Mouse (Mus musculus): ENCODE measurements around the gene Slc16a3.

Slc16a3 gene

DNA sequence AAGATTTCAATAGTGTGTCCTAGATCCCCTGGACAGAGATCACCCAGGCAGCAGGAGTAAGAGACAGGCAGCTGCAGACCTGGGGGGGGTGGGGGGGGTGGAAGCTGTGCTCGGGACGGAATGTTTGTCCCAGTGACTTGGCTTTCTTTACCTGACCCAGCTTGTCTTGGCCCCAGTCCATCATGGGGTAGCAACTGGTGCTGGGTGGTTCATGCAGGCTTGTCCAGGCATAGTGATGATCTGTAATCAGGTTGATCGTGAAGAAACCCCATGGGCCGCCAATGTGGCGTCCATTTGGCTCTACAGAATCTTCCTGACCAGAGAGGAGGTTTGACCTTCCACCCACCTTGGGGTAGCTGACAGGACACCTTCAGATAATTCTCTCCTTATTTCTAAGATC lies 2.4 kb upstream of the Slc16a3 start:
- ATAC-seq (ENCODE audit: insufficient number of reproducible peaks, low FRiP score, low TSS enrichment): no peak

DNA sequence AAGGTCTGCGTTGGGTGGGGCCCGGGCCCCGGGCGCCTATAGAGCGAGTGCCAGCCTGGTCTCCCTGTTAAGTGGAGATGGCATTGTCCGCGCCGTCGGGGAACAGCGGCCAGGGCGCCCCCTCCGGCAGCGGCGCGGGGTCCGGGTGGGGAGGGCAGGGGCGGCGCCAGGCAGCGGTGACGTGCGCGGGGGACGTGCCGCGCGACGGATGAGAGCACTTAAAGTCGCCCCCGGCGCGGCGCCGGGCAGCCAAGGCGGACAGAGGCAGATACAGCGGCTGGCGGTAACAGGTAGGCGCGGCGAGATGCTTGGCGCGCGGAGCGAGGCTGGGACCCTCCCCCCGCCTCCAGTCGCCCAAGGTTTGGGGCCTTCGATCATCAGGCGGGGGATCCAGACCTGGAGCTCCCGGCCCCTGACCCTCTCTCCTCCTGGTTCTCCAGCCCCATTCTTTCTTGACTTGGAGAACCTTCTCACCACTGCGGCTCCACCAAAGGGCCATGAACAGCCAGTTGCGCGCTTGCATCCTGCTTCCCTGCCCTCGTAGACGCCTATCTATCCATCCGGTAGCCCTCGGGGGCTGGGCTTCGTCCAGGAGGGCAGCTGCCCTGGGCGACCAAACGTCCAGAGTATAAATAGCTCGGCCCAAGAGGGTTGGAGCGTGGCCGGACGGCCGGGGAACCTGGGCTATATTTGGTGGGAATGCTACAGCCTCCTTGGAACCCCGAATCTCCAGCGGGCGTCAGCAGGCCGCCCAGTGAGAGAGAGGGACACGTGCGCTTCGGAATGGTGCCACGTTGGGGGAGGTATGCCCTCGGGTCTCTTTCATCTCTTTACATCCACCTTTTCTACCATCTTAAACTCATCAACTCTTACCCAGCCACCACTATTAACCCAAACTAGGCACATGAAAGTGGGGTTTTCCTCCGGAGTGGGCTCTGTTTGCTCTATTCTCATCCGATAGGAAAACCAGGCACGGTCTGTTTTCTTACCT lies 876 bp downstream of the Slc16a3 start:
- ATAC-seq (ENCODE audit: insufficient number of reproducible peaks, low FRiP score, low TSS enrichment): no peak

DNA sequence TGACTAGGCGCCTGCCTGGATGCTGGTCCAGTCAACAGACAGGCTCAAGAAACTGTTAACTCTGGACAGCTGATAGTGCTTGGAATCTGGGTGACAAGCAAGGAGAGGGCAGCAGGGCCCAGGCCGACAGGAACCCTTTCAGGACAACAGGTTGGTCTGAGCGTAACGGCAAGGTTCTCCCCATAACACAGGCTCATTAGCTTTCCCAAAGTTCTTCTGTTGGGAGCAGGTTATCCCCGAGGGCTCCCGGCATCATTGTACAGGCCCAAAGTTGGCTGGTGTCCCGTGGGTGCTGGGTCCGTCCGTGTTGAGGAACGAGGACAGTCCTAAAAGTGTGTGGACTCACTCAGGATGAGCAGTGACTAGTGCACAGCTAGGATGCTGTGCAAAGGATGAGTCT lies 1.6 kb downstream of the Slc16a3 start:
- ATAC-seq (ENCODE audit: insufficient number of reproducible peaks, low FRiP score, low TSS enrichment): no peak

DNA sequence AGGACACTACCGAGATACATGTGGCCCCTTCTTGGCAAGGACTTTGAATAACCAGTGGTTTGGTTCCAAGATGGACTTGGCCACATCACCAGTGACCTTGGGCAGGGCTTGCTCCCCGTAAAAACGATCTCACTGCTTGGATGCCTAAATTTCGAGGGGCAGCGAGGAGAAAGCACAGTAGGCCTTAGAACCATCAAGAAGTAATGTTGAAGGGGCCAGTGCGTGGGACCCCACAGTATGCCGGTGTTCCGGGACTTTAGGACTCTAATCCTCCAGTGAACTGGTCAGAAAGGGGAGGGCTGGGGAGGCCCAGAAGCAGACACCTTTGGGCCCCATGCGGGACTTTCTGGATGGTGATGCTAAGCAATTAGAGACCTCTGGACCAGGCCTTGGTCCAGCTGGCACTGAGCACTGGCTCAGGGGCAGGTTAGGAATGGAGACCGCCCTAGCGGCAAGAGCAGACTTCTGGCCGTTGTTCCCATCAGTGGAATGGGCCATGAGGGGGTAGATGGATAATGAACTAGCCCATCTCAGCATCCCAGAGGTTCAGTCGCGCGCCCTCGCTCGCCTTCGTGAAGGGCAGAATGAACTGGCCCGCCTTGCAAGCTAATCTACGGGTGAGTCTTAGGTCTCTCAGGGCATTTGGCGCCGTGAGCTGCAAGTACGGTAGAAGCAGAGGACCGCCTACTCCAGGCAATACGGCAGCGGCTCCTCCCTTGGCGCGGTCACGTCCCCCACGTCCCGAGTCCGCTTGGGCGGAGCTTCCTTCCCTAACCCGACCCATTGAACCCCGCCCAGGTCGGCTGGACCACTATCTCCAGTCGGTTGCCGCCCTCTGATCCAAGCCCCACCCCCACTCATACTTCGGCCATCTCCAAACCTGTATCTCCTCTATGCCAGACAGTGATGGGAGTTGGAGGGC lies 2.3 kb downstream of the Slc16a3 start:
- peak; percentile 77 for ATAC-seq (ENCODE audit: insufficient number of reproducible peaks, low FRiP score, low TSS enrichment)

DNA sequence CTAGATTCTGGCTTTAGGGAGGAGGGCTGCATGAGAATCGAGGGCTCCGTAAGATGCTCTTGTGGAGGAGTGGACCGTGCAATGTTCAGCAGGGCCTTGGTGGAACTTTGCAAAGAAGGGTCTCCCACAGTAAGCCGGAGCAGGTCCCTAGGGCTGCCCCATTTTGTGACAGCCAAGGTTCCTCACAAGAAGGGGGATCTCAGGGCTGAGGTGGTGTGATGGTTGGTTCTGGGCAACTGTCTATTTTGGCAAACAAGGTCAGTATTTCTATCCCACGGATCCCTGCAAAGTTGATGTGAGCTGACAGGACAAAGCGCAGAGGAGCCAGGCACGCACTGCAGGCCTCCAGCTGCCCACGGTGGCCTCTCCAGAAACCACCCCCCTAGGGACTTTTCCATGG lies 3.0 kb downstream of the Slc16a3 start:
- ATAC-seq (ENCODE audit: insufficient number of reproducible peaks, low FRiP score, low TSS enrichment): no peak

DNA sequence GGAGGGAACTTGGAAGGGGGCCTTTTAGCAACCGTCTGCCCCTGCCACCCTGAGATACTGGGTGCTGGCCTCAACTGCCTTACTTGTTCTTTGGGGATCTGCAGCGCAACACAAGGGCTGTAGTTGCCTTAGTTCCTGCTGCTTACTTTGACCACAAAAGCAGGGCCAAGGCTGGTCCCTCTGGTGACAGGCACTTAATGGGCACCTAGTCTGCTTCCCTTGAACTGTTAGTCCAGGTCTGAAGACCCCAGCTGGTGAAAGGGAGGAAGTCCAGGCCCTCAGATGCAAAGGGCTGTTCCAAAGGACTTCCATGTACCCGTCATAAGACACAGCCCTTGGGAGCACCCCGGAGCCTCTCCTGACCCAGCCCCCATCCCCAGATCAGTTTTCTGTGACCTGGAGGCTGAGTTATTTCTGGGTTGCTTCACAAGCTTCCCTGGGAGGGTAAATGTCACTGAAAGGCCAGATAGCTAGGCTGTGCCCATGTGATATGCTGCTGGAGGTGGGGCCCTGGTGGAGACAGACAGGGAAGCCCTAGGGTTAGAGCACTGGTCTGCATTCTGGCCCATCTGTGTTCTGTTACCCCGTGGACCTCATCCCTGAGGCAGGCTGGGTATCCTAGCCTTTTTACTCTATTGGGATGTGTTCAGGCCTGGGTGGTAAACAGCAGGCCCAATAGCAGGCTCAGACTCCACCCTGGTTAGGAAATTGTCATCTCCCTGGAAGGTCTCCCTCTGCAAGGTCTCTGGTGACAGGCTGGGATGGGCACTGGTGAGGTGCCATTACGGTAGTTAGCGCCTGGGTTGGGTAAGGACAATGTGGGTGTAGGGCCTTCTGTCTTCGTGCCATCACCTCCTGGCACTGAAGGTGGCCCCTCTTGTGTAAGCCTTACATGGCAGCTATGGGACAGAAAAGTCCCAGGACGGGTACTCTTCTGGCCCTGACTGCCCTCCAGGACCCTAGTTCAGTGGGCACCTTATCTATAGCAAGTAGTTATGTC lies 3.8 kb downstream of the Slc16a3 start:
- no peak for ATAC-seq (ENCODE audit: insufficient number of reproducible peaks, low FRiP score, low TSS enrichment)

DNA sequence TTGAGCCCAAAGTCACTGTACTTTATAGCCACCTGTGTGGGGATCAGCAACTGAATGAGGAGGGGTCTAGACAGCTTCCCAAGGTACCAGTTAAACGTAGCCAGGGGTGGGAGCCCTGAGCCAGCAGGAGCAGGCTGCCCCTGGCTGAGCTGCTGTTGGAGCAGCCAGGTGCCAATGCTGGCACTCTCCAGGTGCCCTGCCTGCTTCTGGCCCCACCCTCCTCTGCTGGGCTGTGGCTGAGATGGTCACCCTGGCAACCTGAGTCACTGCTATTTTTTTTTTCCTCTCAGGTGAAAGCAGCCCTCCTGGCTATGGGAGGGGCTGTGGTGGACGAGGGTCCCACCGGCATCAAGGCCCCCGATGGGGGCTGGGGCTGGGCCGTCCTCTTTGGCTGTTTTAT lies 6.7 kb downstream of the Slc16a3 start:
- no peak for ATAC-seq (ENCODE audit: insufficient number of reproducible peaks, low FRiP score, low TSS enrichment)

DNA sequence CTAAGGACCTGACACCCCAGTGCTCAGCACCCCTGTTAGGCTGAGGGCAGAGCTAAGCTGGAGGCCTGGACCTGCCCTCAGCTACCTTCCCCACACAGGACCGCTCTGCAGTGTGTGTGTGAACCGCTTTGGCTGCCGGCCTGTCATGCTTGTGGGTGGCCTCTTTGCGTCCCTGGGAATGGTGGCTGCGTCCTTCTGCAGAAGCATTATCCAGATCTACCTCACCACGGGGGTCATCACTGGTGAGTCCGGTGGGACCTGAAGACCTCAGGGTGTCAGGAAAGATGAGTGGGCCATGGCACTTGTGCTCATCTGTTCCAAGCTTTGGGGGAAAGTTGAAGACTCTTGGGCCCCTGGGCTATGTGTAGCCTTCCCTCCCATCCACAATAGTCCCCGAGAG lies 7.4 kb downstream of the Slc16a3 start:
- ATAC-seq (ENCODE audit: insufficient number of reproducible peaks, low FRiP score, low TSS enrichment): no peak

DNA sequence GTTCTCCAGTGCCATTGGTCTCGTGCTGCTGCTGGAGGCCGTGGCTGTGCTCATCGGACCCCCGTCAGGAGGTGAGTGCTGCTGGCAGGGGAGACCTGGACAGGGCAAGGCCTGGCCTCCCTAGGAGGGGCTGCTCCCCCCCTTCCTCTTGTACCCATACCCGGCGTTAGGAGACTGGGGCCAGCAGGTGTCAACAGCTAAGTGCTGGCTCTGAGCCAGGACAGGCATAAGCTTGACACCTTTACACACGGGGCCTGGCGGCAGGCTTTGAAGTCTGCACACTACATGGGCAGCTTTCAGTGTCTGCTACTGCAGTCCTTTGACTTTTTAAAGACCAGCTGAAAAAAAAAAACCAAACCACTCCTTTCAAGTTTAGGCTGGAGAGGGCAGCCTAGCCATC lies 8.8 kb downstream of the Slc16a3 start:
- ATAC-seq (ENCODE audit: insufficient number of reproducible peaks, low FRiP score, low TSS enrichment): no peak

DNA sequence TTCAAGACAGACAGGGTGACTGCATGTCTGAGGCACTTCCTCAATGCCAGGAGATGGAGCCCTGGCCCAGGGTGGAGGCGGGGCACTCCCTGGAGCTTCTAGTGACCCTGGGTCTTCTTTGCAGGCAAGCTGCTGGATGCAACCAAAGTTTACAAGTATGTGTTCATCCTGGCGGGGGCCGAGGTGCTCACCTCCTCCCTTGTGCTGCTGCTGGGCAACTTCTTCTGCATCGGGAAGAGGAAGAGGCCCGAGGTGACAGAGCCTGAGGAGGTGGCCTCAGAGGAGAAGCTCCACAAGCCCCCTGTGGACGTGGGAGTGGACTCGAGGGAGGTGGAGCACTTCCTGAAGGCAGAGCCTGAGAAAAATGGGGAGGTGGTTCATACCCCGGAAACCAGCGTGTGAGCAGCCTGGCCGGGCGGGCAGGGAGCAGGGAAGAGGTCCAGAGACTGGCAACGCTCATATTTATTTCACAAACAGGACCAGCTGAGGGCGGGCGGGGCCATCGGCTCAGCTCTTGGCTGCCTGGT lies 9.5 kb downstream of the Slc16a3 start:
- ATAC-seq (ENCODE audit: insufficient number of reproducible peaks, low FRiP score, low TSS enrichment): no peak

DNA sequence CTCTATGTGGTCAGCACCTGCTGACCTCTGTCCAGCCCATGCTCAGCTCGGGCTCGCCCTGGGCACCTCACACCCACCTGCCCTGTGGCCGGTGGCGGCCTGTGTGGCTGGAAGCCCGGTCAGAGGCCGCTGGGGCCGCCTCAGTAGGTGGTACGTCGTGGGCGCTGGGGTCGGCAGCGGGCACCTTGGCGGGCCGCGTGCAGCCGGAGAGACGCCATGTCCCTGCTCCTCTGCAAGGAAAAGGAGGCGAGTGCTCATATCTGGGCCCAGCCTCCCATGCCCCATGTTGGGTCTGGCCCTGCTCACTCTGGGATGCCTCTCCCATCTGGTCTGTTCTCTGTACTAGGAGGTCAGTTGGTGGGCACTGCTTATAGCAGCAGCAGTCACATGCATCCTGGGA lies 10.8 kb downstream of the Slc16a3 start:
- no peak for ATAC-seq (ENCODE audit: insufficient number of reproducible peaks, low FRiP score, low TSS enrichment)

DNA sequence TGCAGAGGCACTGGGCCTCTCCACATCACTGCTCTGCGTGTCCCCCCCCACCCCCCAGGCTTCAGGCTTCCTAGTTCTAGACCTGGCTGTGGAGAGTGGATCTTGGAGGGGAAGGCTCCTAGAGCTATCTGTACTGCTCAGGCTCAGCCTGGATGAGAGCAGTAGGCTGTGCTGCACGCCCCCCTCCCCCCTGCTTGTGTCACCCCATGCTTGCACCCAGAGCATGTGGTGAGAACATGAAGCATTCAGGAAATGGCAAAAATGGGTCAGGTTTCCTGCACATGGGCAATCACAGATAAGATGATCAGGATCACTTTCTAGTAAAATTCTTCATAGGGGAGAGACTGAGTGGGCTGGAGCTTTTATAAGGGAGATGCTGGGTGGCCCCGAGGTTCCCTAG lies 11.3 kb downstream of the Slc16a3 start:
- no peak for ATAC-seq (ENCODE audit: insufficient number of reproducible peaks, low FRiP score, low TSS enrichment)

DNA sequence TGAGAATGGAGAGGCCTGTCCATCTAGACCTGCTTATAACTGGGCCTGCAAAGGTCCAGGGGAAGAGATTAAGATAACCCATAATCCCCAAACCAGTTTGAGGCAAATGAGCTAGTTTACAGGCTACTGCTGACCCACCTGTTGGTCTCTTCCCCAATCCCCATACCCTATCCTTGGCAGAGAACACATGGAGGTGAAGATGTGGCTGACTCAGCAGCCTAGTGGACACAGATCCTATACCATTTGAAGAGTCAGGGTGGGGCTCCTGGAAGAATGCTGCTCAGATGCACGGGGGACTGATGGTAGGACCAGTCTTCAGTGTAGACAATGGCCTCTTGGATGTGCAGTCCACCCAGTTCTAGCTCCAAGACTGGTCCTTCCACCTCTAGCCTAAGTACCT lies 12.0 kb downstream of the Slc16a3 start:
- no peak for ATAC-seq (ENCODE audit: insufficient number of reproducible peaks, low FRiP score, low TSS enrichment)

DNA sequence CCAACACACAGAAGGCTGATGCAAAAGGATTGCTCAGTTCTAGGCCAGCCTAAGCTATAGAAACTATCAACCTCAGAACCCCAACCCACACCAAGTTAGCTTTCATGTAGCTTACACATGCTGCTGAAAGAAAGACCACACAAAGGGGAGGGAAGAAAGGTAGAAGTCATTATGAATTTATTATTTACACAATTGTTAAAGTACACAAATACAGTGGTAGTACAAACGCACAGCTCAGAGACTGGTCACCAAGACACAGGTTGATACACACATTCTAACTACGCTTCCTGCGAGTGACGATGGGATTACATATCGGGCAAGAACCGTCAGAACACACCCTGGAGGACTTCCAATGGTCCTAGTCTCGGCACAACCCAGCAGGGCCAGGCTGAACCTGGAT lies 13.3 kb downstream of the Slc16a3 start:
- no peak for ATAC-seq (ENCODE audit: insufficient number of reproducible peaks, low FRiP score, low TSS enrichment)

DNA sequence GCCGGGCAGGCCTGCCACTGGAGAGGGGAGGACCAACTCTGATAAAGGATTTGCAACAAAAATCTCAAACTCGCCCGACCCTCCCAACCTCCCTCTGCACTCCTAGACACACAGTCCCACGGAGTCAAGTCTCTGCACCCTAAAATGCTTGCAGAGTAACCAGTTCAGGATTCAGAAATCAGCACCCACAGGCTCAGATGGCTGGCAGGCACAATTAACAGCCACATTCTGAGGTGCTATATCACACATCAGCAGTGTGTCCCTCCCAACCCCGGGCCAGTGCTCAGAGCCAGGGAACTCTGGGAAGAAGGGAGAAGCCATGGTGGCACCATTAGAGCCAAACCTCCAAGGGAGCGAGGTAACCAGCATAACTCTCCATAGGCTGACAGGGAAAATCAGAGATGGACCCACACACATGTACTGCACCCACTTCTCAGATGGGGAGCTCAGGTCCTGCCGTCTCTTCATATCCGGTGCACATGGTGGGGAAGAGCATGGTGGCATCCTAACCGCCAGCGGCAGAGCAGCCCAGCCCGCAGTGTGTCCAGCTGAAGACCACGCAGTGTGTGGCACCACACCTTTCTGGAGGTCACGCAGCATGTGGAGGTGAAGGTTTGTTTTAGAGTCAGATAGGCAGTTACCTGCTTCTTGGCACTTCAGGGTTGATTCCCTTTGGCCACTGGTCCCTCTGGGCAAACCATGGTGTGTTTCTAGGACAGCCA lies 13.9 kb downstream of the Slc16a3 start:
- no peak for ATAC-seq (ENCODE audit: insufficient number of reproducible peaks, low FRiP score, low TSS enrichment)

DNA sequence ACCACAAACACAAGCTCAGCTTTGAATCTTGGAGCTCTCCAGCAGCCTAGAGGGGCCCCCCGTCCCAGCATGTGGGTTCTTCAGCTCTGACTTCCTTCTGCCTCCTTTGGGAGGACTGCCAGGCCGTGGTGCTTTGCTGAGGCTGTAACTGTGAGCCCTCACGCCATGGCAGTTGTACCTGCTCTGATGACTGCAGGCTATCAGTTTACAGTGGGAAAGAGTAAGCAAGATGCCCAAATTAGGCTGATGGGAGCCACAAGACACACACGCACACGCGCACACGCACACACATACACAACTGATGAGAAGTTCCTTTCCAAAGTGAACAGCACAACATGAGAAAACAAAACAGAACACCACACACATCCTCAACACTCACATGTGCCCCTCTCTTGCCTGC lies 14.6 kb downstream of the Slc16a3 start:
- ATAC-seq (ENCODE audit: insufficient number of reproducible peaks, low FRiP score, low TSS enrichment): no peak

DNA sequence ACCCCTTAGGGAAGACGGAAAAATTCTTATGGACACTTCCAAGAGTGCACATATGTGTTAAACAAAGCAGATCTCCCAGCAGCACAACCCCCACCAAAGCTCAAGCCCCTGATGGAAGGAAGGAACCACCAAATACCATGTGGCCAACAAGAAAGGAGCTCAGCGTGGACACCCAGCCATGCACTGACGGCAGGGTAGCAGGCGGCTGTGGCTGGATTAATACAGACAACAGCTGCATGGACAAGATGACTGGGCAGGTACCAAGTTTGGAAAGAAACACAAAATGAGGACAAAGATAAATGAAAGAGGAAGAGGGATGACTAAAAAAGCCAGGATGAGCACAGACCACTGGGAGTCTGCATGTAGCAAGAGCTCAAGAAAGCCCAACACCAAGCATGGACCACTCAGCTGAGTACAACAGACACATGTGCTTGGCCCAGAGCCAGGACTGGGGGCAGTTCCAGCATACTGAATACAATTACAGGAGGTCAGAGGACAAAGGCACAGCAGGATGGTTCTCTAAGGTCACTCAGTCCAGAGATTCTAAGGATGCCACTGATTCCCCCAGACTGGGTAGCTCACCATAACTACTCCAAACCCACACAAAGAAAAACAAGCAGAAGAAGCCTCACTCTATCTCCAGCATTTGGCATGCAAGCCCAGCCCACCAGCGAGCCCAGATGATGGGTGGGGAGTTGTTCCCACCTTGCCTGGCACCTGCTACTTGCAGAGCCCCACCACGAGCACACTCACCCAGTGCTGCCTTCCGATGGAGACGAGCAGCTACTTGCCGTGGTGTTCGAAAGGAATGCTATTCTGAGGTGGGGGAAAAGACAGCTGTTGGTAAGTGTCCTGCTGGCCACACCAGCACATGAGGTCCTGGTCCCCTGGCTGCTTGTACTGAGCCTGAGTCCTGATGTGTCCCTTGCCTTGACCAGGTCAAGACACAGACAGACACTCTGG lies 16.2 kb downstream of the Slc16a3 start:
- no peak for ATAC-seq (ENCODE audit: insufficient number of reproducible peaks, low FRiP score, low TSS enrichment)

DNA sequence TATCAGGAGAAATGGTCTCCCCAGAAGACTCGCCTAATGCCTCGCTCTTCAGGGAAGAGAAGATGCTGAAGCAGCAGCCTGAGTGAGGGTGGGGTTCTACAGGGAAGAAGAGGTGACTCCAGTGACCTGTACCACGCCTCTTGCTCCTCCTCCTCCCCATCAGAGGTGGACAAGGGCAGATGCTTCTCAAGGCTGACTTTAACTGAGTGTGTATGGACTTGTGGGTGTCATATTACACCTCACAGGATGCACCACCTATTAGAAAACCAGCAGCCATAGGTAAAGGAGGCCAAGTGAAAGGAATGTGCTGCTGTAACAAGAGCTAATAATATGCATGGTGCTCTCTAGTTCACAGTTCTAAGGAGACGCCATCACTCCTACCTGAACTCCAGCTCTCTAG lies 17.3 kb downstream of the Slc16a3 start:
- no peak for ATAC-seq (ENCODE audit: insufficient number of reproducible peaks, low FRiP score, low TSS enrichment)

Measured in cerebellum, adult (tissue).